Mouse (Mus musculus): ENCODE measurements at regions not wholly inside any gene's neighbourhood (a gene's known extent, or its start where the extent isn't known, plus 50 kb on each side); places are given as distances from the start of the nearest gene placed in this dataset.

- no peak for DNase-seq (ENCODE audit: low spot score)
Observed at GRCm38 (mm10) chr3:80256383-80256782, 372.1 kb downstream of the Fam198b start.

- DNase-seq (ENCODE audit: low spot score): no peak
Observed at GRCm38 (mm10) chr3:80263095-80263494, 378.8 kb downstream of the Fam198b start.

DNA sequence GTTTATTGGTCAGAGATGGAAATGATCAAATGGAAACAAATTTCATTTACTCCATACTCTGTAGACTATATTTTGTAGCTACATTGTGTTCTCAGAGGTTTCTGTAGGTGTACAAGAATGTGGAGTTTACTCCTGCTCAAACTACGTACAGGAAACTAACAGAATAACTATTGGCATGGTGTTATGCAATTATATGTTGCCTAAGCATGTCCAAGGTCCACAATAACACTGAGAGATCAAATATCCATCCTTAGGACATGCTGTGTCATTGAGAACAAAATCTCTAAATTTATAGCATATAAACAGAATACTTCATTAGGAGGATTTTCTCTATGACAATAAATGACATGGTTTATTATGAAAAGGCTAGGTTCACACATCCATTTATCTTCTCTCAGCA is 400.3 kb downstream of the Fam198b start:
- DNase-seq (ENCODE audit: low spot score): no peak

- DNase-seq (ENCODE audit: low spot score): no peak
Observed at GRCm38 (mm10) chr3:80285246-80285645, 400.9 kb downstream of the Fam198b start.

DNA sequence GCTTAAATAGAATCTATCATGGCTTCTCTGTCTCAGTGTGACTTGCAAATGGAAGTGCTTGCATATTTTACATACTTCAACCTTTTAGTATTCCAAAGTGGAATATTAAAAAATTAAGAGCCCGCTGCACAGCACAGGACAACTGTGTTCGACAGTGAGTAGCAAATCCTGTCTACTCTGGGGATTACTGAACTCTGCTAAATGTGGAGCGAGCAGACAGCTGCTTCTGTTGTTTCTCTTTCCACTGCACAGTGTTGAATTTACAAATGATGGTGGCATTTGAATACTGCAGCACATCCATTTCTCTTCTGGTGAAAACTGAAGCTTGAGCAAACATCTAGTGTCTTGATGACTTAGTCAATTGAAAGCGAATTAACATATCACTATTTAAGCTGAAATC is 409.2 kb downstream of the Fam198b start:
- no peak for DNase-seq (ENCODE audit: low spot score)

GRCm38 (mm10) chr3:80307632-80308031 is 423.3 kb downstream of the Fam198b start:
- DNase-seq (ENCODE audit: low spot score): no peak

DNA sequence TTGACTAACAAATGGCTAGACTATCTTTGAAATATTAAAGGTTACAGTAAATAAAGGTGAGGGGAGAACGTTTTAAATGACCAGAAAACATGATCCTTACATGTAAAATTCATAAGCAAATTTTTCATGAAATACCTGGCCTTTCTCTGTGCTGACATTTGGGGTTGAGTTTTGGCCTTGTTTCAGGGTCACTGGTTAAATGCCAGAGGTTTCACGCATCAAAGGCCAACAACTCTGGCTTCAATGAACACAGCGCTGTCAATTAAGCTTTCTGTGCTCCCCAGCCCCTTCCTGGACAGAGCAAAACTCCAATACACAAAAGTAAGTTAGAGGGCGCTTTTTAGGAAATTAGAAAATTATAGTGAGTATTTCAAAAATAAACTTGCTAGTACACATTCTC is 425.6 kb downstream of the Fam198b start:
- DNase-seq (ENCODE audit: low spot score): no peak

DNA sequence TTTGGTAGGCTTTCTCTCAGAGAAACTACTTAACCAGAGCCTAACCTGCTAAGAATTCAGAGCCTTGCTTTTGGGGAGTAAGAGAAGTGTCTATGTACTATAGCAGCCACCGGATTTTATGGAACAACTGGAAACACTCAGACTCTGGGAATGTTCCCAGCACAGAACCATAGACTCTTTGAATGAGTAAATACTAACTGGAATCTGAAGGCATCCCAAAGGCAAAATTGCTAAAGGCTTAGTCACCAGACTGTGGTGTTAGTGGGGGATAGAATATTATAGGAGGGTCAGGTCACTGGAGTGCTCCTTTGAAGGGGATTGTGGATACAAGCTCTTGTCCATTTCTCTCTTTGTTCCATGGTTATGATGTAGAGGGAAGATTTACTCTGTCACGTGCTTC is 427.4 kb downstream of the Fam198b start:
- DNase-seq (ENCODE audit: low spot score): no peak

GRCm38 (mm10) chr3:80322291-80322690 is 438.0 kb downstream of the Fam198b start:
- DNase-seq (ENCODE audit: low spot score): no peak

DNA sequence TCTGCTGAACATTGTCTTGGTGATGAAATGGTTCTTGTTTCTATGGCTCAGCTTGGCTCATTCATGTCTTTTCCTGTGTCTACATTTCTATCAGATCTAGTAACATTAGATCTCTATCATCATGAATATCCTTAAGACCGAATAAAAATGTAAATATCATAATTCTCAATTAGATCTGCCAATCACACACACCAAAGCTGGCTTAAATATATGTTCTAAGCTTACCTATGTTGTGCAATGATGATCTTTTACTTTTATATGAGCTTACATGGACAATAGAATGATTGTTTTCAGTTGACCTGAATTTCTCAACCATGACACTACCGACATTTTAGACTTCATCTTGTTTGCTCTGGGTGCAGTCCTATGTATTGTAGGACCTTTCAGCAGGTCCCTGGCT is 440.4 kb downstream of the Fam198b start:
- DNase-seq (ENCODE audit: low spot score): no peak

GRCm38 (mm10) chr3:80331776-80332175 is 447.4 kb downstream of the Fam198b start:
- no peak for DNase-seq (ENCODE audit: low spot score)

GRCm38 (mm10) chr3:80334446-80334893 is 450.1 kb downstream of the Fam198b start:
- no peak for DNase-seq (ENCODE audit: low spot score)

DNA sequence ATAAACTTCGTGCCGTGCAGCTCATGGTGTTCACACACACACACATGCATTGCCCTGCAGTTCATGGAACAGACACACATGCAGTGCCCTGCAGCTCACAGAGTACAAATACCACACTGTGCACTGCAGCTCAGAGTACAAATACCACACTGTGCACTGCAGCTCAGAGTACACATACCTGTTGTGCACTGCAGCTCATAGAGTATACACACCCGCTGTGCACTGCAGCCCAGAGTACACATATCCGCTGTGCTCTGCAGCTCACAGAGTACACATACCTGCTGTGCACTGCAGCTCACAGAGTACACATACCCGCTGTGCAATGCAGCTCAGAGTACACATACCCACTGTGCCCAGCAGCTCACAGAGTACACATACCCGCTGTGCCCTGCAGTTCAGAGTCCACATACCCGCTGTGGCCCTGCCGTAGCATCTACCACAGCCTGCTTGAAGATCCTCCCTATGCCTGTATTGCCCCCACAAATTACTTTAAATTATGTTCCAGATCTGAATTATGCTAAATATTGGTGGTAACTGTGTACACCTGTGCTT is 451.9 kb downstream of the Fam198b start:
- no peak for DNase-seq (ENCODE audit: low spot score)

GRCm38 (mm10) chr3:80367972-80368371 is 434.7 kb downstream of the Gria2 start:
- no peak for DNase-seq (ENCODE audit: low spot score)

GRCm38 (mm10) chr3:80369214-80369941 is 433.3 kb downstream of the Gria2 start:
- DNase-seq (ENCODE audit: low spot score): no peak

DNA sequence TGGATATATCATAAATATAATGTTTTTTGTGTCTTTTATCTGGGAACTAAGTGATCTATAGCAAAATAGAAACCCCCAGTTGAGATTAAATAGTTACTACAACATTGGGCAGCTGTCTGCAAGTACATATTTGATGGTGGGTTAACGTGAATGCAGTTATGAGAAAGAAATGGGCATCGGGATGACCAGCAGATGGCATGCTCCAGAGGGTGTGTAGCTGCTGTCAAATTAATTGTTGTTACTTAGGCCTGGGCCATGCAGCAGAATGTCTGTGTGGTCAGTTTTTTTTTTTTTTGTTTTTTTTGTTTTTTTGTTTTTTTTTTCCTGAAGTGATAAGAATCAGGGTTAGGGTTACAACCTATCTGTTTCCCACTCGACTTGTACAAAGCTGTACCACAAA is 430.2 kb downstream of the Gria2 start:
- no peak for DNase-seq (ENCODE audit: low spot score)

GRCm38 (mm10) chr3:80385986-80386385 is 416.6 kb downstream of the Gria2 start:
- DNase-seq (ENCODE audit: low spot score): no peak

- no peak for DNase-seq (ENCODE audit: low spot score)
Observed at GRCm38 (mm10) chr3:80396240-80396639, 406.4 kb downstream of the Gria2 start.

DNA sequence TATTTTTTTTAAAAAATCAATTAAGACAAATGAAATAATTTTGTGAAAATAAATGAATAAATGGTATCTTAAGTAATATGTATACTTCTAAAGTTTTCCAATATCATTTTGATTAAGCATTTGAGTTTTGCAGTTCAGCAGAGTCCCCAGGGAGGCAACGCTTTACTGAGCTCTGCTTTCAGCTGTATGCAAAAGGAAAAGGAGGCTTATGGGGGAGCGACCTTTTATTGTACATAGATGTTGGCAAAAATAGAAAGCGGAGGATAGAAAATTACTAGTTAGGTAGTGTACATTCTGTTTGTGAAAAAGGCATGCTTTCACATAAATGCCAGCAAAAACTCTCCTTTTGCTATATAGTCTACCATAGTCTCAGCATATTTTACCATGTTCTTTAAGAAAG is 382.2 kb downstream of the Gria2 start:
- DNase-seq (ENCODE audit: low spot score): no peak

GRCm38 (mm10) chr3:80421461-80421860 is 381.2 kb downstream of the Gria2 start:
- DNase-seq (ENCODE audit: low spot score): no peak

GRCm38 (mm10) chr3:80422106-80422505 is 380.5 kb downstream of the Gria2 start:
- DNase-seq (ENCODE audit: low spot score): no peak

DNA sequence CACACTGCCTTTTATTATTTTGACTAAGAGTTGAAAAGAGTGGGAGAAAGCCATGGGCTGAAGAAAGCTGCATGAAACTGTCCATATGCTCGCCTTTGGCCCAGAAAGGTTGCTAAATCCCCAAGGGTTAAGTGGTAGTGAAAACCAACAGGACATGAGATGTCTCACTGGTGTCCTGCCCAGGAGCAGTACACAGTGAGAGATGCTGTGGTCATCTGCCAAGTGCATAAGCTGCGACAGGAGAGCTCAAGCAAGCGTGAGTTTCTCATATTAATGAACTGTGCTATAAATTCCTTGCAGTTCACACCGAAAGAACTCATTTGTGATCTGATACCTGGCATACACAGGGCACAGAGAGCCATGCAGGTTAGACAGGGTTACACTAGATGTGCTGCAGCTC is 380.0 kb downstream of the Gria2 start:
- DNase-seq (ENCODE audit: low spot score): no peak

Measured in testis, postnatal 14 days (tissue).